Mouse (Mus musculus) testis, adult 2 months (tissue): ENCODE results near the gene Duoxa1.

Source experiments
- CTCF ChIP-seq: fragments of 200-500 bp; IDR thresholded peaks from 2 replicates; pipeline ENCODE4 v1.5.1; 2012; ENCODE audit warnings: low read depth, mild to moderate bottlenecking, inconsistent platforms, low read length, moderate library complexity; ENCODE audit not compliant: control insufficient read depth, insufficient read depth, insufficient replicate concordance
- POLR2A ChIP-seq: fragments of 200-500 bp; IDR thresholded peaks from 2 replicates; pipeline ENCODE4 v1.6.1; 2012; ENCODE audit warnings: low read depth, mild to moderate bottlenecking, inconsistent platforms, low read length, moderate library complexity; ENCODE audit not compliant: control insufficient read depth

DNA sequence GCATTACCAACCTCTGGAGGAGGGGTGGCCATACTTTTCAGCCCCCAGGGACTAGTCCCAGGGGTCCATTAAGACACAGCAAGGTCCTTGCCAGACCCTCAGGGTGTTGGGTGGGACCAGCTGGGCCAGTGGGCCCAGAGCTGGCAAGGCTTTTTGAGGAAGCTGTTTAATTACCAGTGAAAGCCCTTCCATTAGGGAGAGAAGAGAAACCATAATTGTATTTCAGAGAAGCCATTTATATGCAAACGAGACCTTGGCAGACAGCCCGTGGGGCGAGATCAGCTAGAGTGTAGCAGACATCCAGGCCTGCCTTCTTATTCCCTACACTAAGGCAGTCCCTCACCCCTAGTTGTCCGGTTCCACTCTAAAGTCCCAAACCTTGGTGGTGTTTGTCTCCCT lies 38.4 kb upstream of the Duoxa1 start:
- TF ChIP-seq CTCF (no peak), POLR2A (no peak)
